Mouse (Mus musculus): ENCODE data around the gene Mast2. TPM values are rescaled to one million over a fixed set of nuclear protein-coding genes. Genes with fewer than 3 reads are reported as not detected.

Mast2 gene
- total RNA-seq, 2 experiments from 2014 or later: 7.7 to 16.5 TPM

- ATAC-seq (replicated peaks; ENCODE audit: low FRiP score, poor library complexity, severe bottlenecking): no peak
Measured at GRCm38 (mm10) chr4:116421170-116421569, 42.8 kb downstream of the Mast2 start.

- ATAC-seq (replicated peaks; ENCODE audit: low FRiP score, poor library complexity, severe bottlenecking): no peak
Measured at GRCm38 (mm10) chr4:116412993-116413392, 51.0 kb downstream of the Mast2 start.

GRCm38 (mm10) chr4:116411401-116411800 lies 52.6 kb downstream of the Mast2 start:
- ATAC-seq (replicated peaks; ENCODE audit: low FRiP score, poor library complexity, severe bottlenecking): no peak

GRCm38 (mm10) chr4:116406668-116407067 lies 57.3 kb downstream of the Mast2 start:
- no peak for ATAC-seq (replicated peaks; ENCODE audit: low FRiP score, poor library complexity, severe bottlenecking)

GRCm38 (mm10) chr4:116405955-116406351 lies 58.0 kb downstream of the Mast2 start:
- ATAC-seq (replicated peaks; ENCODE audit: low FRiP score, poor library complexity, severe bottlenecking): no peak

- ATAC-seq (replicated peaks; ENCODE audit: low FRiP score, poor library complexity, severe bottlenecking): no peak
Measured at GRCm38 (mm10) chr4:116405276-116405954, 58.6 kb downstream of the Mast2 start.

- no peak for ATAC-seq (replicated peaks; ENCODE audit: low FRiP score, poor library complexity, severe bottlenecking)
Measured at GRCm38 (mm10) chr4:116403884-116404283, 60.1 kb downstream of the Mast2 start.

- peak; percentile 86 for ATAC-seq (replicated peaks; ENCODE audit: low FRiP score, poor library complexity, severe bottlenecking)
Measured at GRCm38 (mm10) chr4:116402708-116403107, 61.3 kb downstream of the Mast2 start.

GRCm38 (mm10) chr4:116398051-116398450 lies 65.9 kb downstream of the Mast2 start:
- no peak for ATAC-seq (replicated peaks; ENCODE audit: low FRiP score, poor library complexity, severe bottlenecking)

- ATAC-seq (replicated peaks; ENCODE audit: low FRiP score, poor library complexity, severe bottlenecking): no peak
Measured at GRCm38 (mm10) chr4:116377973-116378667, 85.9 kb downstream of the Mast2 start.

GRCm38 (mm10) chr4:116371676-116372075 lies 92.3 kb downstream of the Mast2 start:
- no peak for ATAC-seq (replicated peaks; ENCODE audit: low FRiP score, poor library complexity, severe bottlenecking)

- ATAC-seq (replicated peaks; ENCODE audit: low FRiP score, poor library complexity, severe bottlenecking): no peak
Measured at GRCm38 (mm10) chr4:116358099-116358498, 105.9 kb downstream of the Mast2 start.

GRCm38 (mm10) chr4:116352919-116353318 lies 111.1 kb downstream of the Mast2 start:
- no peak for ATAC-seq (replicated peaks; ENCODE audit: low FRiP score, poor library complexity, severe bottlenecking)

GRCm38 (mm10) chr4:116352496-116352895 lies 111.5 kb downstream of the Mast2 start:
- no peak for ATAC-seq (replicated peaks; ENCODE audit: low FRiP score, poor library complexity, severe bottlenecking)

GRCm38 (mm10) chr4:116342119-116342518 lies 121.9 kb downstream of the Mast2 start:
- ATAC-seq (replicated peaks; ENCODE audit: low FRiP score, poor library complexity, severe bottlenecking): no peak

GRCm38 (mm10) chr4:116336294-116336693 lies 127.7 kb downstream of the Mast2 start:
- ATAC-seq (replicated peaks; ENCODE audit: low FRiP score, poor library complexity, severe bottlenecking): no peak

GRCm38 (mm10) chr4:116329256-116329655 lies 134.7 kb downstream of the Mast2 start:
- ATAC-seq (replicated peaks; ENCODE audit: low FRiP score, poor library complexity, severe bottlenecking): no peak

- no peak for ATAC-seq (replicated peaks; ENCODE audit: low FRiP score, poor library complexity, severe bottlenecking)
Measured at GRCm38 (mm10) chr4:116322127-116322526, 141.9 kb downstream of the Mast2 start.

- no peak for ATAC-seq (replicated peaks; ENCODE audit: low FRiP score, poor library complexity, severe bottlenecking)
Measured at GRCm38 (mm10) chr4:116317575-116317974, 146.4 kb downstream of the Mast2 start.

- ATAC-seq (replicated peaks; ENCODE audit: low FRiP score, poor library complexity, severe bottlenecking): no peak
Measured at GRCm38 (mm10) chr4:116304551-116304950, 159.4 kb downstream of the Mast2 start.

GRCm38 (mm10) chr4:116300878-116301355 lies 163.1 kb downstream of the Mast2 start:
- ATAC-seq (replicated peaks; ENCODE audit: low FRiP score, poor library complexity, severe bottlenecking): no peak

Measured in erythroblast, adult 5-6 weeks (primary cell).